Mouse (Mus musculus): ENCODE data around the gene Tstd3.

The Tstd3 gene

GRCm38 (mm10) chr4:21766863-21767304 lies at the start of gene Tstd3, which contains the start of gene Usp45:
TSS of gene Tstd3 (minus strand) at chr4:21767212.
TSS of gene Usp45 (plus strand) at chr4:21767156.
- DNase-seq (ENCODE audit: extremely low read depth, low read depth, low spot score) = no peak

DNA sequence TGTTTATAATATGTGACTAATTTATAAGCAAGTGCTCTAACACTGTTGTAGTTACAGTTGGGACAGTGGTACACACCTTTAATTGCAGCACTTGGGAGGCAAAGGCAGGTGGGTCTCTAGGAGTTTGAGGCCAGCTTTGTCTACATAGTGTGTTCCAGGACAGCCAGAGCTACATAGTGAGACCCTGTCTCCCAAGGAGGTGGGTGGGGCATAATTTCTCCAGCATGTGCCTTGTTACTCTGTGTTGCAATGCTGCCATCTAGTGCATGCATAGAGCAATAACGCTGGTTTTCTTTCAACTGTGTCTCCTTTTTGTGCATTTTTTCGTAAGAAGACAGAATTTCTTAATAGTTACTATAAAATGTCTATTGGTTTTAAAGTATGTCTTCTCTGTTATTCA lies 47.0 kb upstream of the Tstd3 start:
- no peak for DNase-seq (ENCODE audit: extremely low read depth, low read depth, low spot score)

GRCm38 (mm10) chr4:21812635-21813034 lies 45.6 kb upstream of the Tstd3 start:
- DNase-seq (ENCODE audit: extremely low read depth, low read depth, low spot score) = no peak

DNA sequence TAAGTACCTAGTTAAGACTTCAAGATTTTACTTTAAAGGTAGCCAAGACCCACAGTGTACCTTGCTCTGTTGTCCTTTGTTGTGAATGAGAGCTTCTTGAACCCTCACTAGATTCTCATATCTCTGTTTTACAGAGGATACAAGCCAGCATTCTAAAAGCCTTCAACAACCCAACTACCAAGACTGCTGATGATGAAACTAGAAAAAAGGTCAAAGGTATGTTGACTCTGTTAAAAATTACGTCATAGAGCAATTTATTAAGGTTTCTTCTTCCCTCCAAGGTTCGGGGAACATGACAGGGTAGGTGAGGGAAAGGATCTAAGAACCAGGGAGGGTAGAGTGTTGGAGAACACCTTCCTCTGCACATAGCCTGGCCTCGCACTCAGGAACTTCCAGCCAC lies 43.6 kb upstream of the Tstd3 start:
- no peak for DNase-seq (ENCODE audit: extremely low read depth, low read depth, low spot score)

- DNase-seq (ENCODE audit: extremely low read depth, low read depth, low spot score) = no peak
Observed at GRCm38 (mm10) chr4:21807204-21807603, 40.2 kb upstream of the Tstd3 start.

- no peak for DNase-seq (ENCODE audit: extremely low read depth, low read depth, low spot score)
Observed at GRCm38 (mm10) chr4:21801620-21802019, 34.6 kb upstream of the Tstd3 start.

GRCm38 (mm10) chr4:21801013-21801412 lies 34.0 kb upstream of the Tstd3 start:
- DNase-seq (ENCODE audit: extremely low read depth, low read depth, low spot score) = no peak

GRCm38 (mm10) chr4:21793631-21794030 lies 26.6 kb upstream of the Tstd3 start:
- no peak for DNase-seq (ENCODE audit: extremely low read depth, low read depth, low spot score)

DNA sequence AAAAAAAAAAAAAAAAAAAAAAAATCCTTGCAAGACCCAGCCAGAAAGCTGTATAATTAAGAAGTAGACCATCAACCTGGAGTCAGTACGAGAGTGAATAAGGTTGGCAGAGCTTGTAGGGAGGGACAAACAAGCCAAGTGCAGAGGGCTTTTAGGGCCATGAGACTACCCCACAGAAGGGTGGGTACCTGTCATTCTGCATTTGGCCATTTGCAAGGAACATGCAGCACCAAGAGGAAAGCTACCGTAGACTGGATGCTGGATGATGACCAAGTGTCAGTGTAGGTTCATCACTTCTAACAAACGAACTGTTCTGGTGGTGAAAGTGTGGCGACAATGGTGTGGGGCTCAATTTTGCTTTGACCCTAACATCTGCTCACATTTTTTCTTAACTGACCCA lies 22.8 kb upstream of the Tstd3 start:
- no peak for DNase-seq (ENCODE audit: extremely low read depth, low read depth, low spot score)

GRCm38 (mm10) chr4:21788903-21789302 lies 21.9 kb upstream of the Tstd3 start:
- DNase-seq (ENCODE audit: extremely low read depth, low read depth, low spot score) = no peak

DNA sequence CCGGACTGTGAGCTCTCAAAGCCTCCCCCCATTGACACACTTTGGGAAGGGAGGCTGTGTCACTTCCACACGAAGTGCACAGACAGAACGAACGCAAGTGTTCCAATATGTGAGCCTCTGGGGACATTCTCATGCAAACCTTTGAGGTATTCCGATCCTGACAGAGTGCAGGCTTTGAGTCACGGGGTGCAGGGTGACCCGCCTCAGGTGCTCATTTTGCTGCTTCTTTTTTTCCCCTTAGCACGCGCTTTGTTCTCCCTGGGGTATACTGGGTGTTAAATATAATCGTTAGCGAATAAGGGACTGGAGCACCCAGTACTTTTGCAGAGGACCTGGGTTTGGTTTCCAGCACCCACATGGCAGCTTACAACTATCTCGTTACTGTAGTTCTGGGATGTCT lies 19.3 kb upstream of the Tstd3 start:
- DNase-seq (ENCODE audit: extremely low read depth, low read depth, low spot score) = no peak

GRCm38 (mm10) chr4:21780816-21781726 lies 14.1 kb upstream of the Tstd3 start:
- DNase-seq (ENCODE audit: extremely low read depth, low read depth, low spot score) = no peak

DNA sequence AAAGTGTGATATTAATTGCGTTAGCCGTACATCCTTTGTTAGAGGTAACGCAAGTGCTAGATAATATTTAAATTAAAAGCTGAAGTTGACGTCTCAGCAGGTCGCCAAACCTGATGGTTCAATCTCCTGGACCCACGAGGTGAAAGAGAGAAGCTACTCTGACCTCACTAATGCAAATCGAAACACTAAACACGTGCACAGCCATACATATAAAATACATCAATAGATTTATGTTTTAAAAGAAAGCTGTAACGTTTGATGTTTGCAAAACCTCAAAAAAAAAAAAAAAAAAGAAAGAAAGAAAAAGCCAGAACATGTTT lies 9.9 kb upstream of the Tstd3 start:
- DNase-seq (ENCODE audit: extremely low read depth, low read depth, low spot score) = no peak

- DNase-seq (ENCODE audit: extremely low read depth, low read depth, low spot score) = peak; percentile 4
Observed at GRCm38 (mm10) chr4:21776091-21776945, 9.3 kb upstream of the Tstd3 start.

DNA sequence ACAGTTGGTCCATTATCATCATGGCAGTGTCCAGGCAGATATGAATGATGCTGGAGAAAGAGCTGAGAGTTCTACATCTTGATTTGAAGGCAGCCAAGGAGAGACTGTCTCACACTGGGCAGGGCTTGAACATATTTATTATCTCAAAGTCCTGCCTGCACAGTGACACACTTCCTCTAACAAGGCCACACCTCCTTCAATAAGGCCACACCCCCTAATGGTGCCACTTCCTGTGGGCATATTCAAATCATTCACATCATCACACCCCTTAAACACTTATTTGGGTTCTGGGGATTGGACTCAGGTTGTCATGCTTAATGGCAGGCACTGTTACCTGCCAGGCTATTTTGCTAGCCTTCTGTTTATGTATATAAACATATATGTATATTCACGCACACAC lies 5.3 kb upstream of the Tstd3 start:
- DNase-seq (ENCODE audit: extremely low read depth, low read depth, low spot score) = no peak

DNA sequence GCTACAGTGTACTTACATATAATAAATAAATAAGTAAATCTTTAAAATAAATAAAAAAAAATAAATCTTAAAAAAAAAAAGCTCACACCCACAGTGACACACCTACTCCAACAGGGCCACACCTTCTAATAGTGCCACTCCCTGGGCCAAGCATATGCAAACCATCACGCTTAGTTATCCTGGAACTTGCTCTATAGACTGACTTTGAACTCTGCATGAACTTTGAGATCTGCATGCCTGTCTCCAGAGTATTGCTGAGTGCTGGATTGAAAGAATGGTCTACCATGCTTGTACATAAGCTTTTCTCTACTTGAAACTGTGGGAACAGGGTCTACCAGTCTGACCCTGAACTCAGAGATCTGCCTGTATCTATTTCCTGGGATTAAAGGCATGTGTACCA lies 4.1 kb upstream of the Tstd3 start:
- DNase-seq (ENCODE audit: extremely low read depth, low read depth, low spot score) = no peak

DNA sequence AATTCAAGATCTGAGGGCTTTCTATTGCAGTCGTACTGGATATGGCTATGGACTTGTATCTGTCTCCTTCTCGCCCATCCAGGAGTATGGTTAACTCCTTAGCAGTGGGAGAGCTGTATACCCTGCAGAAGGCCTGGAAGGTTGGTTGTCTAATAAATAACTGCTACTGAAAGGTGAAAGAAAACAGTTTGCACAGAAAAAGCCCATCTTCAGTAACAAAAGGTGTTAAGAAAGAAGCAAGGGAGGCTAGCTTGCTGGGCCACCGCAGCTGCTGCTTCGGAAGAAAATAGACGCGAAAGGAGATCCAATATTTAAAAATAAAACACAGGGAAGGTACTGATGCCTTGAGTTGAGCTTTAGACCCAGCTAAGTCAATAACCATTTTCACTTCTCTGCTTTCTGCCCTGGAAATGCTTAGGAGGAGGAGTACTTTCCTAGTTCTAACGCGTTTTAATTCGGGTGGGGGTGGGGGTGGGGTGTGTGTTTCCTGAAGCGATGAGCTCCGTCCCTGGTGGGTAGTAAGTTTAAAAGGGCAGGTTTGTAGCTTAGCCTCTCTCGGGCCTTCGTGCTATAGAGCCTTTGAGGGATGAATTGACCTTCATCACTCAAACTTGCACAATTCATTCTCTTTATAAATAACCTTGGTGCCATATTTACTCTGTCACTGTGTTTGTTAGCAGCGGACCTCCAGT lies 695 bp downstream of the Tstd3 start:
- no peak for DNase-seq (ENCODE audit: extremely low read depth, low read depth, low spot score)

GRCm38 (mm10) chr4:21763827-21764226 lies 3.2 kb downstream of the Tstd3 start:
- DNase-seq (ENCODE audit: extremely low read depth, low read depth, low spot score) = no peak

GRCm38 (mm10) chr4:21761416-21762160 lies 5.4 kb downstream of the Tstd3 start:
- no peak for DNase-seq (ENCODE audit: extremely low read depth, low read depth, low spot score)

DNA sequence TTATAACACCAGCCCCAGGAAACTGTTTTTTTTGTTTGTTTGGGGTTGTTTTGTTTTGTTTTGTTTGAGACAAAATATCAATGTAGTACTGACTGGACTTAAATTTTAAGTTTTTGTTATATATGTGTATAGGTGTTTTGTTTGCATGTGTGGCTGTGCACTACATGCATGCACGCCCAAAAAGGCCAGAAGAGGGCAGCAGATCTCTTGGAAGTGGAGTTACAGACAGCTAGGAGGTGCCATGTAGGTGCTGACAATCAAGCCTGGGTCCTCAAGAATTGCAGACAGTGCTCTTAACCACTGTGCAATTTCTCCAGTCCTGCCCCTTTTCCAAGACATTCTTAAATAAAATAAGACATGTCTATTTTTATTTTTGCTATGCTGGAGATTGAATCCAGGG lies 8.2 kb downstream of the Tstd3 start:
- no peak for DNase-seq (ENCODE audit: extremely low read depth, low read depth, low spot score)

All from fat pad, adult 2 months (tissue).